Mouse (Mus musculus): ENCODE measurements around the gene Cldn7.

- TF ChIP-seq CTCF (IDR thresholded peaks at IDR 0.05; ENCODE audit: insufficient read depth, low read depth, low read length) (no peak), POLR2A (IDR thresholded peaks at IDR 0.05; ENCODE audit: insufficient read depth, low read depth, low read length) (no peak)
Measured at GRCm38 (mm10) chr11:69964650-69965270, at the start of gene Cldn7.
